Mouse (Mus musculus) left cerebral cortex, postnatal 4 days (tissue): ENCODE results near the gene Galnt14. TPM values are rescaled to one million over a fixed set of nuclear protein-coding genes. Genes with fewer than 3 reads are reported as not detected.

Experiments
- DNase-seq: peaks from one replicate; pipeline ENCODE4 v3.0.0-alpha.2; 2022
- intact Hi-C: fragments of 180-260 bp; cut with DNase I; formaldehyde crosslinking; loops from one replicate; pipeline ENCODE4 v1.15.1; 2025
- total RNA-seq, 2 experiments: library from RNA; stranded (reverse); gene quantifications; 2 replicates each; pipeline ENCODE4 v1.2.3; 2021

Gene Galnt14
- total RNA-seq, 2 experiments from 2014 or later = 19.1 to 21.0 TPM

DNA sequence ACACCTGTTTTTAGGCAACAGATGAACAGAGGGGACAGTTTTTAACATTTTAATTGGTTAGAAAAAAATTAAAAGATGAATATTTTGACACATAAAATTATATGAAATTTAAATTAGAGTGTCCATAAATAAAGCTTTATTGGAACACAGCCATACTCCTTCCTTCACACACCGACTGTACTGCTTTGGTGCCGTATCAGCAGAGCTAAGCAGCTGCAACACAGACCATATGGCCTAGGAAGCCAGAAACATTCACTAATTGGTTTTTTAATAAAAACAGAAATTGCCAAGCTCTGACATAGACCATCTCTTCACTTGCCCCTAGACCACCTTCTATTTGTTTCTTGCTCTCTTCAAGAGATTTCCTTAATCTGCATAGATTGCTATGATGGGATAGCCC is 40.2 kb downstream of the Galnt14 start:
- no peak for DNase-seq

DNA sequence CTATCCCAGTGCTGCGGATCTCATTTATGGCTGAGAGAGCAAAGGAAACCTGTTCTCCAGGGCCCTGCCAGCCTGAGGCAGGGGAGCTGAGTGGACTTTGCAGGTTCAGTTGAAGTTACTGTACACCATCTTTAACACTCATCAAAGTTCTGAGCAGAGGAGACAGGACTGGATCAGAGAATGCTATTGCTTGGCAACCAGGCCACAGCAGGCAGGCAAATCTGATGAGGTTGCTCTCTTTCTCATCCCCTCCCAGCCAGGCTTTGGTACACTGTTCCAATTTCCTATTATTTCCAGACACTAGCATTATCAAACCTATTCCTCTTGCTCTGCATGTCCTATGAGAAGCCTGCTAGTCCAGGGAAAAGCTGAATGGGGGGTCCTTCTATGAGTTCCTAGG is 41.3 kb downstream of the Galnt14 start:
- intact Hi-C loops = no loop called here
- DNase-seq = no peak

More for the DNA sequence above, 40.2 kb downstream of the Galnt14 start:
- intact Hi-C loops = no loop called here

DNA sequence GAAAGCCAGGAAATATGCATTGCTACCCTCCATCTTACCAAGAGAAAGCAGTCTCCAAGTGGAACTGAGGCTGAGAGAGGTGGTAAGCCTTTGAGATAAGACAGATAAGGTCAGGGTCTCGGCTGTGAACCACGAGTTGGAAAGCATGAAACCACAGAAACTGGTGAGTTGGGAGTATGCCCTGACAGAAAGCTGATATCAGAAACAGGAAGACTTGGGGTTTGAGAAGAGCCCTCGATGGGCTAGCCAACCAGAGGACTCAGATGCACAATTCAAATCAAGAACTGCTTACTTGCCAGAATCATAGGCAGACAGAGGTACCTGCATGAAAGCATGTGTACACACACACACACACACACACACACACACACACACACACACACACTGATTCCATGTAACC is 47.0 kb downstream of the Galnt14 start:
- DNase-seq = no peak
- intact Hi-C loops = no loop called here

DNA sequence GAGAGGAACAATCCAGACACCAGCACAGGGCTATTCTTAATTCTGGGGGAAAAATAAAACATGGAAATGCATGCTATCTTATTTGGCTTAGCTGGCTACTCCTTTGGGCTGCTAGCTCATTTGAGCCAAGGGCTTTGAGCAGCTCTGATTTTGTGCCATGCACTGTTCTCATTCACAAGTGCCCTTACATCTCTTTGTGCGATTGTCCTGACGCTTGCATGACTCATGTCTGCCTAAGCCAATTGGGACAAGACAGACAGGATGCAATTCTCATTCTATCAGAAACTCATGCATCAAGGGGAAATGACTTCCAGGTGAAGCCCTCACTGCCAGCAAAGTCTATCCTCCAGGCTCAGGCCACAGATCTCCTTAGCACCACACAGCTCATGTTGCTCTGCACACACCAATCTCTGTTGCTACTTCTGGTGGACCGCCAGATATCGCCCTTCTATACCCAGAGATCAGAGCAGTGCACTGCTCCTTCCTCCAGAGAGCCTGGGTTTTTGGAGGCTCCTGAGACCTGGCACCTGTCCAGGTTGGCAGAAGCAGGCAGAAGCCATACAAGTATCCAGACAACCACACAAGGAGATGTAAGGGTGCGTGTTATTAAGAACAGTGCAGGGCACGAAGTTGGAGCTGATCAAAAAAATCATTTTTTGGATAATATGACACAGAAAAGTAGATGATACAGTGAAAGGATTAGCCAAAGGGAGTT is 51.4 kb downstream of the Galnt14 start:
- peak; percentile 34 for DNase-seq

DNA sequence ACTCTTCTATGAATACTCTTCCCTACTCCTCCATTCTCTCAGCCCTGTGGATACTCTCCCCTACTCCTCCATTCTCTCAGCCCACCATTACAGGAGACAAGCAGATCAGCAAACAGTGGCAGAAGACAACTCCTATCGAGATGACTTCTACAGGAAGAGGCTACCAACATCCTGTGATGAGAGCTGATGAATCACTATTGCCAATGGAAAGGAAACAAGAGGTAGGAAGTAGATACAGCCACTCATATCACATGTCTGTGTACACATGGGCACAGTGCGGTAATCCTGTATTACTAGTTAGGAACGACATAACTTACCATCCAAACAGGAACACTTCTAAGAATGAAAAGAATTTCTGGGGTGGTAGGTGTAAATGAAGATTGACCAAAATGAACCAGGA is 53.9 kb downstream of the Galnt14 start:
- intact Hi-C loops = no loop called here
- no peak for DNase-seq

More for the DNA sequence above, 51.4 kb downstream of the Galnt14 start:
- intact Hi-C loops = no loop called here

DNA sequence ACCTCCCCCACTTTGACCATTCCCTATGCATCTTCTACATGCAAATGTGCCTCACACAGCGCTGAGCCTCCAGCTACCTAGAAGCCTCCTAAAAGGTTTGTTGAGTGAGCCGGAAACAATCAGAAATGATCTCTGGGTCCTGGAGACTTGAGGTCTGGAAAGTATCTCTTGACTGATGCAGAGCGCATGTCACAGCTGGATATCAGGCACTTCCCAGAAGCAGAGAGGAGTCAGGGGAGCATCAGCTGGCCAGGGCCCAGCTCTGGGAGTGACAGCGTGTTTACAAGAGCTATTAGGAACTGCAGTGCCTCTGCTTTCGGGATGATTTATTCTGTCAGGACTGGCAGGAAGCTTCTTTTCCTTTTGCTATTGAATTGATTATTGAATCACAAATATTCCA is 56.0 kb downstream of the Galnt14 start:
- DNase-seq = no peak

DNA sequence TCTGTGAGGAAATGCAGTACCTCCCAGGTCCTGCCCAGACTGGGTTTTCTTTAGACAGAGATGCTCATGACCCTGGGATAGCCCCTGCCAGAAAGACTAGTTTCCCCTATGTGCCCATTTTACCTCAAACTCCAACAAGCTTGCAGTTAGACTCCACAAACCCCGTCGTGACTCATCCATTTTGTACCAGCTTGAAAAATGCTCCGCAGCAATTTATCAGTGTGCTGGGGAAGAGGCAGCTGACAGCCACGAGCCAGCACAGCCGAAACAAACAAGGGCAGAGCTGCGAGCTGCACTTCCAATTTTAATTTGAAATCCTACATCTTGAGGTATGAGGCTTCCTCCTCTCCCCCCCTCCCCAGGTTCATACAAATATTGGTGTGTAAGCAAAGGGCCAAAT is 60.9 kb downstream of the Galnt14 start:
- intact Hi-C loops = no loop called here
- no peak for DNase-seq

More for the DNA sequence above, 56.0 kb downstream of the Galnt14 start:
- intact Hi-C loops = no loop called here

DNA sequence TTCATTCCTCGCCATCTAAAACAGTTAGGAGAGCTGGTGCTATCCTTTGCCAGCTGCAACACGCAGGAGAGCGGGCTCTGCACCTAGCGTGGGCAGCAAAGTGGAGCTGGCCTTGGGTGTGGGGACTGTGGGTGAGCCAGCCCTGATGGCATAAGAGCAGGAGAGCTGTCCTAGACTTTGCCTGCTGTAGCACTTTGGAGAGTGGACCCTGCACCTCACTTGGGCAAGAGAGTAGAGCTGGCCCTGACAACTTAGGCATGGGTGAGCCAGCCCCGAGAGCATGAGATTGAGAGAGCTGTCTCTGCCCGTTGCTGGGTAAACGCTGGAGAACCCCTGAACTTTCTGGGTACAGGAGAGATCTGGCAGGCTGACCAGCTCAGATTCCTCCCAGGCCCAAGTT is 68.6 kb downstream of the Galnt14 start:
- intact Hi-C loops = no loop called here
- DNase-seq = no peak

DNA sequence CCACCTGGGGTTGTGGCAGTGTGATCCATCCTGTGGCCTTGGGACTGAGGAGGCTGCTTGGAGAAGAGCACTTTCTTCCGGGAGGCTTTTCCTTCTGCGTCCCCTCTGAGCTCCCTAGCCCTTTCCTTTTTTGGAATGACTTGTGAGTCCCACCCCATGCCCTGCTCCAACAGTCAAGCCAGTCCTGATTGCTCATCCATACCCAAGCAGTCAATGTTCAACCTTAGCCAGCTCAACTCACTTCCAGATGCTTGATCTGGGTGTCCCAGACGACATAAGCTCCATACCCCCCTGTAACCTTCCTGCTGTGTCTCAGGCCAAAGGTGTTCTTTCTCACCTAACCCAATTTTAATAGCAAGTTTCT is 70.2 kb downstream of the Galnt14 start:
- DNase-seq = no peak
- intact Hi-C loops = no loop called here

DNA sequence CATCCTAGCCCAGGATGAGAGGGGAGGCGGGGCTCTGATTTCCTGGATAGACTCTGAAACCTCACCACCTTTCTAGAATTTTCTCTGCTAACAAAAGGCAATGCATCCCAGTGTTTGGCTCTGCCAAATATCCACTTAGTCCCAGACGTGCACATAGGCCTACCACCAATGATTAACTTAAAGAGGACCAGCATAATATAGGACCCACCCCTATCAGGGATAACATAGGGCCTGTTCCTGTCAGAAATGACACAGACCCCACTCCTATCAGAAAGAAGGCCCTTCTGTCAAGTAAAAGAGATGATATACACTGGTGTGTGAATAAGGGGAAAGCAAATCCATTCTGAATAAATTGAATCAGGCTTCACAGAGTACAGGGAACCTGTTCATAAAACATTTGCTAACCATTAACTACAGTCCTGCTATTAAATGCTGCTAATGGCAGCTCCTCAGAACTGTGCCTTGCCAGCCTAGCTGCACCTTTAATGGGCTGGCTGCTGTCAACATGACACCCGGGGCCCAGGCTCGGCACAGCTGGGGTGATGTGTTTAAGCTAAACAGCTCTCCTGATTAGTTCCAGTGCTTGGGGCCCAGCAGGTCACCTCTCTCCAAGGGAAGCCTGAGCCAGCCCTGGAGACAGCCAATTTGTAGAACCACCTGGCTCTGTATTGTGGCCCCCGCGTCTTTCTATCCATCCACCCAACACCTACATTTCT is 70.7 kb downstream of the Galnt14 start:
- intact Hi-C loops = no loop called here
- peak; percentile 26 for DNase-seq

DNA sequence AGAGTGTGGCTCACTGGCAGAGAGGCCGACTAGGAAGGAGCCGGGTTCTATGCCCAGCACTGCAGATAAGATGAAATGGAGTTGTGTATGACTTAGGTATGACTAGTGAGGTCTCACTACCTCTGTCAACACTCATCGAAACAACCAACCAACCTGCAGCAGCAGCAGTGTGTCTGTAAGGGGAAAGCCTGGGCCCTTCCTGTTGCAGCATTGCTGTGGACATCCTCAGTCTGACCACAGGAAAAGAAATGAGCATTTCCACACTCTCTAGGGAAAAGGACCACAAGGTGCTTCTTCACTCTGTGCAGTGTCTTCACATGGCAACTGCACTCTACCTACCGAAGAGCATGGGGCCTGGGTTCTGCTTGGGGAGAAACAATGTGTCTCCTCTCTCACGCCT is 73.3 kb downstream of the Galnt14 start:
- DNase-seq = no peak
- intact Hi-C loops = no loop called here

DNA sequence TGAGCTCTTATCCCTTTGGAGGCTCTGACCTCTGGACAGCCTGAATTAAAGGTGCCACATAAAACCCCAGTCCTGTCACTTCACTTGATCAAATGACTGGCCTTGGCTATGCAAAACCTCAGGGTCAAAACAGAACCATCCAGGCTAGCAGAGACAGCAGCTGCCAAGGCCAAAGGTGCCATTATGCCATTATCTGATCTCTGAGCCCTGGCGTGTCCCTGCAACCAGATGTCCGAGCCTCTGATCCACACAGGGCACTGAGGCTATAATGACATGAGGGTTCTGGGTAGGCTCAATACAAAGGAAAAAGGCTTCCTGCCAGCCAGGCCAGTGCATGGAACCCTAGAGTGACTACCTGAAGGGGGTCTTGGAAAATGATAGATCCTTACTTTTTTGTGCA is 75.4 kb downstream of the Galnt14 start:
- intact Hi-C loops = no loop called here
- DNase-seq = no peak

DNA sequence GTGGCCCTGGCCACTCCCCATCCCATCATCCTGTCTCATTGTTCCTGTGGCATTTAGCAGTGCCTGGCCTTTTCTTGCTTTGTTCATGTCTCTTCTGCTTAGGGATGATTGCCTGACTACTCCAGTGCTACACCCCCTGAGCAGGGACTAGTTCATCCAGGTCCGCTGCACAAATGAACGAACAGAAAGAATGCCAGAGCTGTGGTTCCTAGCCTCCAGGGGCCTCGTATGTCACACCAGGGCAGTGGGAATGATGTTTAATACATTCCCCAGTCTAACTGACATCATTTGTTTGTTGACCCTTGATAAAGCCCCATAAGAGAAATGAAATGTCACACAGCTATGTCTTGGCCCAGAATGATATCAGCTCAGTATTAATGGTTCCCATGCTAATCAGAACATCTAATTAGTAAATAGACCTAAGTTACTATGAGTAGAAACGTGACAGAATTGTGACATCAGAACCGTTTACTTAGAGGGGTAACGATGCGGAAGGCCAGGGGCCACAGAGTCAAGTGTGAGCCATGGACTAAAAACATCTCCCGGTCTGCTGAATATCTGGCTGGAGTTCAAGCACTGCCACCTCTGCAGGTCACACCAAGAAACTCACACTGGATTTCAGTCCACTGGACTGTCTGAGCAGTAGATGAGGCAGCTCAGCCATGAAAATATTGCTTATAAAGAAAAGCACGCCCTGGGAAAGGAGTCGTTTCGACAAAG is 76.1 kb downstream of the Galnt14 start:
- no peak for DNase-seq
- intact Hi-C loops = no loop called here

DNA sequence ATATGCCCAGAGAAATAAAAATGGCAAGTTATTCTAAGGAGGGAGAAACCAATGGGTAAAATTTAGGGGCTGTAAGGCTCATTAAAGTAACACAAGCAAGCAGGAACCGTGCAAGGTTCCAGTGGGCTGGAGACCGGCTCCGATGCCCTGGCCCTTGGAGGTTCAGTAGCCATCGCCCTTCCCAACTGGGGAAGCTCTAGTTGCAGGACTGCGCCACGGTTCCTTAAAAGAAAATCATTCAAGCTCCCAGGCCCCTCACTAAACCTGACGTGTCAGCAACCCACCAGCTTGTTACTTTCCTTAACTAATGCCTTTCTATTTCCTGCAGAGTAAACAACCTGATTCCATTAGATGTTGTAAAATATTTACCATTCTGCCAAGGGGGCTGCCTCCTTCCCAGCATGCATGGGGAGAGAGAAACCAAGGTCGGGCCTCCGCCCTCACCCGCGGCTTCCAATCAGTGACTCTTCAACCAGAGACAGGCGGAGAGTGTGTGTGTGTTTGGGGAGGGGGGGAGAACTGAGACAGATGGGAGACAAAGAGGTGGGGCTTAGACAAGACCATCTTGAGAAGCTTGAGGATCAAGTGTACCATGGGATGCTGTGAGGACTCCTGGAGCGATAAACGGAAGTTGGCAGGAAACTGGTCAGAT is 81.9 kb downstream of the Galnt14 start:
- intact Hi-C loops = no loop called here
- DNase-seq = no peak

DNA sequence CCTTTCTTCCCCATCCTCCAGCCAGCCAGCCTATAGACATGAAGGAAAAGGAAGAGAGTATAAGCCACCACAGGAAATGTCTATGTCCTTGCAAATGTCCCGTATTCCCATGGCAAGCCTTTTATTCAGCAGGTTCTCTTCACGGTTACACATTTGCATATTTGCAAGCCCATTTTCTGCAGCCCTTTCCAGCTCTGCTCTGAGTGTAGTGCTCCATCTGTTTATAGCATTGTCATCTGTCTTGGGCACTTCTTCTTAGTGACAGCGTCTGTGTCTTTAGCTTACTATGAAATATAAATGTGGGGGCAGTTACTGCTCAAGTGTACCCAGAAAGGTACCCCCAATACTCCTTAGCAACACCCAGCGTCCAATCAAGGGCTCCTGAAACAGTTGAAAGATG is 83.3 kb downstream of the Galnt14 start:
- intact Hi-C loops = no loop called here
- DNase-seq = no peak

DNA sequence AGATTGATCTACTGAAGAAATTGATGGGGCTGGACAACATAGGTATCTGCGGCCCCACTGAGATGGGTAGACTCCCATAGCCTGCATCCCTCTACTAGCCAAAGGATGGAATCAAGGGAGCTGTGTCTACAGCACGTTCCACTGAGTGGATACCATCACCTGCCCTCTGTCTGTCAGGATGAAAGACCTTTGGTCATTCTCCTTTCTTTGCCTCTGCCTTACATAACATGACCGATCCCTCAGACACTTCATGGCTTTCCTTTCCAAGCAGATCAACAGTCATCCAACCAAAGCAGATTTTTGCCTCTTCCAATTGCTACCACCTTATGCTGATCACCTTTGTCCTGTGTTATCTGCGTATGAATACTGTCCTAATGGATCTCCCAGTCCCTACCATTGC is 90.2 kb downstream of the Galnt14 start:
- intact Hi-C loops = no loop called here
- DNase-seq = no peak

DNA sequence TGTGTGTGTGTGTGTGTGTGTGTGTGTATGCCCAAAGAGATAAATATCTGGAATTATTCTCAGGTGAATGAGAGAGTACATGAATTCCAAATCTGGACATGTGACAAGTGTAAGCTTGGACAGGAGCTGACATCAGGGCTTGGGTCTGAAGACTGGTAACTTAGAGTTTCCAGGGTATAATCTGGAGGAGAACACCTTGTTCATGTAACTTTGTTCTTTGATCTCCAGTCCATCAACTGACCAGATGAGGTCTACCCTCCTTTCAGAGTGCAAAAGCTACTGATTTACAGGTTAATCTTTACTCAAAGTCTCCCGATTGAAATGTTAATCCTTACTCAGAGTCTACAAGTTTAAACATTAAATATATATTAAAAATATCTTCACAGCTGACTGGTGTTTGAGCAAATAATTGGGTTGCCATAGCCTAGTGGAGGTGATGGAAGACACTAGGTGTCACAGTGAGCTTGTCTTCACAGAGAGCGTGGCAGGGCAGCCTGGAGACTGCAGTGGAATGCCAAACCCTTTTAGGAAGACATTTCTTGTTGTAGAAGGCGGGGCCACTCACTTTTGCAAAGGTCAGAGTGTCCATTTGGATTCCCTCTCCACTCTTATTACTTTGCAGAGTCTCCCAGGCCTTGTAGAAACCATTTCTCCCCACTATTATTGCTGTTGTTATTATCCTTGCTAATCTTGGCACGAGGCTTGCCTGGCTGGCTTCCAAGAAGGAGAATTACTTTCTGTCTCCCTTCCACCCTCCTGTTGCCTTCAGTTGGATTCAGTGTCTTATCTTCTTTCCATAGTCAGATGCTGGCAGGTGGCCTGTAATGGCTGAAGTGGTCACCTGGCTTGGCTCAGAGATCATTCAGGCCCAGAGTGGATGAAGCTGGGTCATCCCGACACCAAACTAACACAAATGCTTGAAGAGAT is 107.4 kb downstream of the Galnt14 start:
- DNase-seq = peak; percentile 48
- intact Hi-C loops = no loop called here

DNA sequence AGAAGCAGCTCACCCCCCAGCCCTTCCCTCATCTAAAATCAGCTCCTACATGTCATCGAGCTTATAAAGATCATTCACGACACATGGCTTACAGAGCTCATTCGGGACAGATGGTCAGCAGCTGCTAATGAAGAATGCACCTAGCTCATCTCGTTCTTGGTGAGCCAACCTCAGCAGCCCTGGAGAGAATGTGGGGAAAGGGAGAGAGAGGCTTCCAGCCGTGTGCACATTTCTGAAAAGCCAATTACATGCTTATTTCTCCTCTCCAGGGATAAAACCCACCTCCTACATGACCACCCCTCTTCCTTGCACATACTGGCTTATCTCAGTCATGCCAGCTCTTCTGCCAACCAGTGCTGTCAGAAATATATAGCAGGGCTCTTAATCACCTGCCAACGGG is 110.3 kb downstream of the Galnt14 start:
- intact Hi-C loops = no loop called here

DNA sequence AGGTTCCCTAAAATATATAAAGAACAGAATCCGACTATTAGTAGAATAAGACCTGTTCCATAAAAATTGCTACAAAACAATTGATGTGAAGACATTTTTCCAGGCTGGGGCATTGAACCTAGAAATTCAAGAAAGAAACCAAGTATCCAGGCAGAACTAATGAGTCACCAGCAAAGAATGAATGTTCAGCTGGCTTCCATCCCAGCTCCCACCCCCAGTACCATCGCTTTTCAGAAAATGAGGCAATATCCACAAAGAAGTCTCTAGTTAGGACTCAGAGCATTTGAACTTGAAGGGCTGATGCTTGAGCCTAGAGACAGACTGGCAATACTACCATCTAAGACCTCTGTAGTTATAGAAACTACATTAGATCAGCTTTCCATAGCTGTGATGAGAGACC is 118.2 kb downstream of the Galnt14 start:
- intact Hi-C loops = no loop called here
- no peak for DNase-seq

More for the DNA sequence above, 110.3 kb downstream of the Galnt14 start:
- peak; percentile 53 for DNase-seq

DNA sequence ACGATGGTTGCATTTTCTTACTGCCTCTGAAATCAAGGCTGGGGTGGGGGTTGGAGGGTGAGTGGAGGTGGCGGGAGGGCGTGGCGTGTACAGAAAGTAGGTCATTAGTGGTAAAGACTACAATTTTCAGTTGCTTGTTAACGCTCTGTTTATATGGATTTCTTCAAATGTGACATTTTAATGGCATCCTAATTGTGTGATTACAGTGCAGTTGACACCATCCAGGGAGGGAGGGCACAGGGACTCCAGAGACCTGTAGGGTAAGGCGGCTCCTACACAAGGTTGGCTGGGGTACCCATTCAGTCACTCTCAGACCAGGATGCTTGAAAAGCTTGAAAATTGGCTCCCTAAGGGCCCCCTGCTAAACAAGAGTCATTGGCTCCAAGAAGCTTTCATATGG is 122.7 kb downstream of the Galnt14 start:
- no peak for DNase-seq
- intact Hi-C loops = no loop called here
